Mouse (Mus musculus): ENCODE data around the gene Mapkbp1. TPM values are rescaled to one million over a fixed set of nuclear protein-coding genes. Genes with fewer than 3 reads are reported as not detected.

The Mapkbp1 gene
- total RNA-seq (2022) = 10 to 100 TPM; 42.3 to 51.3 (median 44.2) TPM

GRCm38 (mm10) chr2:119972537-119972879, at the start of gene Mapkbp1:
Gene Mapkbp1 (plus strand): TSS chr2:119972699.
- no peak for DNase-seq (ENCODE audit: low spot score in 2 of 2)

GRCm38 (mm10) chr2:119970571-119970970, 1.9 kb upstream of the Mapkbp1 start:
- no peak for DNase-seq (ENCODE audit: low spot score in 2 of 2)

- DNase-seq (ENCODE audit: low spot score in 2 of 2) = no peak
Measured at GRCm38 (mm10) chr2:119971316-119971715, 1.2 kb upstream of the Mapkbp1 start.

DNA sequence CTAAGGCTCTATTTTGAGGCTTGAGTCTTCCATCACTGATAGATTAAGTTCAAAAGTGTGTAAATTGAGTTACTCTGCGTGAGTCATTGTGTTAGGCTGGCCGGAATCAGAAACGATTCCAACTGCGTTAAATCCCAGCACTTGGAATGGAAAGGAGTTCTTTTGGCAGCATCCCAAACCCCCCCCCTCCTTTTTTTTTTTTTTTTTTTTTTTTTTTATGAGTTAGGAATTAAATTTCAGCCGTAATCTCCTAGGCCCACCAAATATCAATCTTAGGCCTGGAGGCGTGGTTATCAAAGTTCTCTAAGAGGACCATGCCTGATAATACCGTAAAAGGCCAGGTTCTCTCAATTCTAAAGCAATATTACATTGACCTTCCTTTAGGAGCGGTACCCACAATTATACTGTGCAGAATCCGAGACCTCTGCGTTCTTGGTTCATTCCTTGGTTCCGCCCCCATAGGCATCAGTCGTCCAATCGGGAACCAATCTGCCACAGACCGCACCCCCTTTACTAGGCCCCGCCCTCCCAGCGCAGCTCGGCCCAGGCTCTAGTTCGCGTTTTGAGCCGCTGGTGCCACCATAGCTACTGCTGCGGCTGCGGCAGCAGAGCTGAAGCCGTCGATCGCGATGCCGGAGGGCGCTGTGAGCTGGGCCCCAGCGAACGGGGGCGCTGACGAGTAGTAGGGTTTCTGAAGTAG, 512 bp upstream of the Mapkbp1 start:
- DNase-seq (ENCODE audit: low spot score in 2 of 2) = peak; percentile 92 to 95

GRCm38 (mm10) chr2:119980343-119980986, 8.0 kb downstream of the Mapkbp1 start:
- no peak for DNase-seq (ENCODE audit: low spot score in 2 of 2)

DNA sequence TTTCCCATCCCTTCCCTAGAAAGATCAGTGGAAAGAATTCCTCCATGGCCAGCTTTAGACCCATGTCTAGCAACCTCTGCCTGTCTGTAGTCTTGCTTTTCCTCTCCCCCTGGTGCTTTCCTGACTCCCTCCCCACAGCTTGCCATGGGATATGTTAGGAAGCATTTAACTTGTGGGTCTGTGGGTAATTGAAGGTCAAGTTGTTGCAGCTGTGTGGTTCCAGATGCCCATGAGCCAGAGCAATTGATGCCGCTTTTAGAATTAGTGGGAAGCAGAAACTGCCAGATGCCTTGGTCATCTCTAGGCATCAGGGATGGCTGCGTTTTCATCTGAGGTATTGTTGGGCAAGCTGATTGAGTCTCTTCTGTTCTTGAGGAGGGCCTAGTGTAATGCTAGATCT, 9.1 kb downstream of the Mapkbp1 start:
- no peak for DNase-seq (ENCODE audit: low spot score in 2 of 2)

DNA sequence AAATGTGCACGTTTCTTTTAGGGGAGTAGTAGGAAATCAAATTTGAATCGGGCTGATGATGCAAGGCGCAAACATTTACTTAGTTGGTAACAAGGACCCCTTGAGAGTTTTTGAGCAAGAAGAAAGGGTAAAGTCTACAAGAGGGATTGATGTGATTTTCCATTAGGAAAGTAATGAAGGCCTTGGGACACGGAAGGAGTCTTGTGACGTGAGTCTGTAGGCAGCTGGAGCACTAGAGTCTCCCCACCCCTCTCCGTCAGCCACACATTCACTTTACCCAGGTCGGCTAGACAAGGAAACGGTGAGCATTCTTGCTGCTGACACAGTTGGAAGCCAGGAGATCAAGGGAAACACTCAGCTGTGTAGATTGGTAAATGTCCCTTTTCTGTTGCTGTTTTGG, 13.4 kb downstream of the Mapkbp1 start:
- no peak for DNase-seq (ENCODE audit: low spot score in 2 of 2)

DNA sequence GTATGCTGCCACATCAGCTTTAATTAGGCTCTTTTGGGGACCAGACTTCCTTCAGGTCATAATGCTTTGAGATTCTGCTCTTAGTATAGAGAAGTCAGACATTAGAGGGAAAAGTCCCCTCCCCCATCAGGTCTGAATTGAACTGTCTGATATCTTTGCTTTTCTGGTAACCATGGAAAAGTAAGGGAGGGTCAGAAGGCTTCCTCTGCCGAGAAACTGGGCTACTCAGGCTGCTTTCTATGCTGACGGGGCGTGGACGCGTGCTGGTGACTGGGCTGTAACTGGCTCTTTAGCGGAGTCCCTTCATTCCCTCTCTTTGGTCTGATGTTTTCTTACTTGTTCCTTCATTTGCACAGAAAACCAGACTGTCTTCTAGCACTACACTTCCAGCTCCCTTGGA, 13.9 kb downstream of the Mapkbp1 start:
- no peak for DNase-seq (ENCODE audit: low spot score in 2 of 2)

- DNase-seq (ENCODE audit: low spot score in 2 of 2) = no peak
Measured at GRCm38 (mm10) chr2:119987441-119987840, 14.9 kb downstream of the Mapkbp1 start.

- no peak for DNase-seq (ENCODE audit: low spot score in 2 of 2)
Measured at GRCm38 (mm10) chr2:119988952-119989351, 16.5 kb downstream of the Mapkbp1 start.

DNA sequence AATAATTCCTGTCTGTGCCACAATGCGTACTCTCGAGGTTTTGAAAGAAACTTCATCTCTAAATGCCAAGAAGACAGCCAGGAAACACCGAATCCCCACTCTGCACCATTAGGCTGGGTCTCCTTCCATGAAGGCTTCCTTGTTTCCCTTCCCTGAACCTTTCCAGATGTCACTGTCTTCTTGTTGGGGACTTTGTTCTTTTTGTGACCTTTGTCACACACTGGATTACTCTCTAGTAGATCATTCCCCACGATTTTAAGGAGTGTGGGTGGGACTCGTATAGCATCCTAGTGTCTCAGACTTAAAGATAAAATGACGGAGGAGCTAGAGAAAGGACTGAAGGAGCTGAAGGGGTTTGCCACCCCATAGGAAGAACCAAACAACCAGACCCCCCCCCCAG, 18.4 kb downstream of the Mapkbp1 start:
- no peak for DNase-seq (ENCODE audit: low spot score in 2 of 2)

GRCm38 (mm10) chr2:119992349-119992748, 19.9 kb downstream of the Mapkbp1 start:
- no peak for DNase-seq (ENCODE audit: low spot score in 2 of 2)

DNA sequence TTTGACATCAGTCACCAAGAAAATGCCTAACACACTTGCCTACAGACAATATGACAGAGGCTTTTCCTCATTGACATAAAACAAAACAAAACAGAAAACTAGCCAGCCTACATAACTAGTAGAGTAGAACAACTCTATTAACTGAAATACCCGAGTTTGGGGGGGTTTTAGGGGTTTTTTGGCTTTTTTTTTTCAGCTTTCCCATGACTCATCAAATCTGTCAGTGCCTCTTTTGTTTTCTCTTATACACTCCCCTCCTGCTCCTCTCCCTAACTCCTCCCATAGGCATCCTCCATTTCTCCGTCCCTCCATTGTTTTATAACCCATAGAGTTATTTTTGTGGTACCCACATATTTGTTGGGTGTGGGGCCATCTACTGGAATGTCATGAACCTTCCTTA, 21.0 kb downstream of the Mapkbp1 start:
- DNase-seq (ENCODE audit: low spot score in 2 of 2) = no peak

- DNase-seq (ENCODE audit: low spot score in 2 of 2) = no peak
Measured at GRCm38 (mm10) chr2:119994839-119995238, 22.3 kb downstream of the Mapkbp1 start.

- no peak for DNase-seq (ENCODE audit: low spot score in 2 of 2)
Measured at GRCm38 (mm10) chr2:119995391-119996281, 23.1 kb downstream of the Mapkbp1 start.

DNA sequence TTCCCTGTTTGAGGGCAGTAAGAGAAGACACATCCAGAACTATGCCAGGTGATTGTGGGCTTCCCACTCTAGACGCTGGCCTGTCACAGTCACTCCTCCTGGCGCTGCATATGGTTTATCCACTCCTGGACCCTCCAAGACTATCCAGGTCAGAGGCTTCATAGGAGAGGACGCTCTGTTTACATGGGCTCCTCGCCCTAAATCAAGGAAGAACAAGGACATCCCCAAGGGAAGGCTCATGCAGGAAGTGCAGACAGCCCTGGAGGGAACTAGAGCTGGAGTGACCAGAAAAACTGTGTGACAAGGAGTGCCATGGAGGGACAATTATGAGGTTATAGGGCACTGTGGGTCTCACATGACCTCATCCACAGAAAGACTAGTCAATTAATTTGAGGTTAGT, 24.9 kb downstream of the Mapkbp1 start:
- DNase-seq (ENCODE audit: low spot score in 2 of 2) = no peak

- no peak for DNase-seq (ENCODE audit: low spot score in 2 of 2)
Measured at GRCm38 (mm10) chr2:119999731-120000130, 27.2 kb downstream of the Mapkbp1 start.

DNA sequence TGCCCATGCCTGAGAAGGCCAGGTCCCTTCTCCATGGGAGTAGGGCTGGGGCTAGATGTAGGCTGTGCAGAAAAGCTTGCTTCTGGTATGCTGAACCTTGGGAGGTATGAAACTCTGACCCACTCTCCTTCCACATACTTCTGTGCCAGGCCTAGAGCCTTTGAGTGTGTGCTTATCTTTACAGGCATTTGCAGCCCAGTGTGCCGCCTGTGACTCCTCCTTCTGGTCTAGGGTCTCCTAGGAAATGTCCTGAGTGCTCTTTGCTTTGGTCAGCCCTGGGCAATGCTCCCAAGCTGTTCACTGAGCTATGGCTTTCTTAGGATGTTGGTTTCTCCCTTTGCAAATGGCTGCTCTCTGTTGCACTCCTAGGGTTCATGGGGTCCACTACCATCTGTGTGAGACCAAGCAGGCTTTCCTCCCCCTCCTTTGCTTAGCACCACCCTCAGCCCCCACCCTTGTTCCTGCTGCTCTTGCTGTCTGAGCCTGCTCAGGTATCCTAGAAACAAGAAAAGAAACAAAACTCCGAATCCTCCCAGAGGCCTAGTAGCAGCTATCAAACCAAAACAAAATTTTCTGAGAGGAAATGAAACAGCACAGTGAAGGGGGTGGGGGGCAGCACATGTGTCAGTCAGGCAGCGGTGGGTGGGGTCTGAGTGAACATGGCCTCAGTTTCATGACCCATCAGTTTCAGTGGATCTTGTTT, 28.5 kb downstream of the Mapkbp1 start:
- no peak for DNase-seq (ENCODE audit: low spot score in 2 of 2)

DNA sequence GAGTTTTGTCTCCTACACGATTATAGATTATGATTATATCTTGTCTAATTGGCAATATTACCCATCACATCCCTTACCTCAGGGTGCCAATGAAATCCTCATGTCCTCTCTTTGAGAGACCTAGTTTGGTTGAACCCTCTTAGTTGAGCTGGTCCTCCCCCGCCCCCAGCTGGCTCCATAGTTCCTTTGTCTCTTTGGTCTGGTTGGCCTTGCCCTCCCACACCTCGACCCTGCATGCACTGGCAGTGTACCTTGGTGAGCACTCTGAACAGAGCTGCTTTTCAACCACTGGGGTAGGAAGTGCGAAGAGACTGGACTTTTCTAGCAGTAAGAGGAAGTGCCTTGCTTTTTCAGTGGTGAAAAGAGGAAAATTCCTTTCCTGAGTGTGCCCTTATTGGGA, 29.5 kb downstream of the Mapkbp1 start:
- DNase-seq (ENCODE audit: low spot score in 2 of 2) = no peak

GRCm38 (mm10) chr2:120003970-120004369, 31.5 kb downstream of the Mapkbp1 start:
- no peak for DNase-seq (ENCODE audit: low spot score in 2 of 2)

GRCm38 (mm10) chr2:120006696-120007095, 34.2 kb downstream of the Mapkbp1 start:
- no peak for DNase-seq (ENCODE audit: low spot score in 2 of 2)
